ENCODE assay signal across 11 mouse cellular contexts in the genomic region with DNA sequence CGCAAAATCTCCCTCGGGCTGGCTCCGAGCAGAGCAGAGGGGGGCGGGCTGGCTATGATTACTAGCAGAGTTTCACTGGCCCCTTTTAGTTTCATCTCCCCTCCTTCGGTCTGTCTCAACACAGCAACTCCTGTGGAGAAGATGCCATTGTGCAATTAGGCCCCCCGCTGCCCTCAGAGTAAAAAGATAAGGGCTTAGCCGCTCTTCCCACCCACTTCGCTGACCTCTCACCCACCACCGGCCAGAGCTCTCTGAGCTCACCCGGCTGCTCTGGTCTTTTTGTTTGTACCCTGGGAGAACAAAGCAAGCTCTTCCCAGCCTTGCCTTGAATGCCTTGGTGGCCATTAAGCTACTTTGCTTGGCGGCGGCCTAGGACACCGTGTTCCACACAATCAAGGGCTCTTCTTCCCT. TPM values are rescaled to one million over a fixed set of nuclear protein-coding genes. Genes with fewer than 3 reads are reported as not detected.
DNase-seq lines count a peak whose midpoint lies in the region; ATAC-seq and TF ChIP-seq lines count a peak whose summit lies in the region.
"Had no signal": no experiment of that assay in that cellular context is flagged by ENCODE, and none has a peak within 500 bp of the region (broad histone marks: within the 10 kb centered on the region; RNA-seq: fewer than 3 reads in every experiment).

No protein-coding gene starts in this region.

- intact Hi-C loops in heart, postnatal 10 days (cut with DNase I), result no loop called here

- TF ChIP-seq EP300 in liver, postnatal 0 days (IDR thresholded peaks at IDR 0.05; ENCODE audit: low read depth), result no peak

- H3K27ac ChIP-seq in heart, embryonic 13.5 days (replicated peaks), result no peak overlapping the region; the same call in 1 of the 2 replicates
- no peak overlapping the region for H3K27ac ChIP-seq in forebrain, embryonic 14.5 days (ENCODE audit: low read depth, low read length)
- H3K27ac ChIP-seq in liver, postnatal 0 days (ENCODE audit: low read depth), result peak overlapping the region; percentile 66

- WGBS in heart, embryonic 13.5 days, result 12% methylated on average over 13 of the region's 13 CpGs
- 33% methylated on average over 13 of the region's 13 CpGs for WGBS in forebrain, embryonic 14.5 days
- WGBS in liver, postnatal 0 days (ENCODE audit: insufficient replicate concordance), result 46% methylated on average over 13 of the region's 13 CpGs

- no peak overlapping the region for H3K4me3 ChIP-seq in heart, embryonic 13.5 days
- H3K4me3 ChIP-seq in forebrain, embryonic 14.5 days (ENCODE audit: low read depth, low read length), result no peak overlapping the region
- H3K4me3 ChIP-seq in liver, postnatal 0 days (ENCODE audit: low read depth, low read length), result no peak overlapping the region
- H3K4me3 ChIP-seq: myocyte had no signal

- H3K27me3 ChIP-seq in heart, embryonic 13.5 days (replicated peaks), result no peaks in the 10 kb centered on the region
- H3K27me3 ChIP-seq in forebrain, embryonic 14.5 days (replicated peaks; ENCODE audit: control insufficient read depth, insufficient read depth, low read length), result no peaks in the 10 kb centered on the region
- no peaks in the 10 kb centered on the region for H3K27me3 ChIP-seq in liver, postnatal 0 days (ENCODE audit: insufficient read depth, low read length)

- peak overlapping the region; percentile 37; the same call in 1 of the 2 replicates for H3K9ac ChIP-seq in heart, embryonic 13.5 days
- H3K9ac ChIP-seq in forebrain, embryonic 14.5 days (ENCODE audit: low read length), result no peak overlapping the region
- H3K9ac ChIP-seq in liver, postnatal 0 days (replicated peaks), result no peak overlapping the region

- ATAC-seq in heart, embryonic 13.5 days (ENCODE audit: extremely low read depth, insufficient number of reproducible peaks, low FRiP score, low TSS enrichment), result no peak
- ATAC-seq in forebrain, embryonic 14.5 days, result peak; percentile 29; the same call in 1 of the 2 replicates
- peak; percentile 50; the same call in 1 of the 2 replicates for ATAC-seq in liver, postnatal 0 days
- ATAC-seq in frontal cortex, adult (ENCODE audit: low TSS enrichment), result no peak

- TF ChIP-seq CTCF in liver, postnatal 0 days (IDR thresholded peaks at IDR 0.05; ENCODE audit: low read depth), result no peak

- DNase-seq in heart, postnatal 10 days, result no peak
- DNase-seq in Muller cell, postnatal 12 days (ENCODE audit: inconsistent ontology term), result peak; percentile 64
- DNase-seq in forebrain, embryonic 14.5 days (ENCODE audit: low spot score), result peak; percentile 20
- peak; percentile 22 for DNase-seq in liver, postnatal 0 days
- DNase-seq in gastrocnemius, adult 8-10 months (ENCODE audit: low spot score in 2 of 2), result no peak
- no peak for DNase-seq in MN1 (ENCODE audit: low spot score)
- DNase-seq: kidney, postnatal 36 days had no signal

- peak overlapping the region; percentile 48 for H3K4me2 ChIP-seq in heart, embryonic 13.5 days
- H3K4me2 ChIP-seq in forebrain, embryonic 14.5 days (ENCODE audit: low read length), result no peak overlapping the region; the same call in 1 of the 2 replicates
- H3K4me2 ChIP-seq in liver, postnatal 0 days (ENCODE audit: low read depth, low read length), result 0 out of 2 replicates have a peak overlapping the region, but pooled peaks have one; percentile 13

- no peaks in the 10 kb centered on the region for H3K9me3 ChIP-seq in heart, embryonic 13.5 days
- no peaks in the 10 kb centered on the region for H3K9me3 ChIP-seq in forebrain, embryonic 14.5 days (replicated peaks; ENCODE audit: control insufficient read depth, low read length)
- no peaks in the 10 kb centered on the region for H3K9me3 ChIP-seq in liver, postnatal 0 days (ENCODE audit: low read length)
- H3K9me3 ChIP-seq: G1E had no signal

- no peaks in the 10 kb centered on the region for H3K36me3 ChIP-seq in heart, embryonic 13.5 days
- H3K36me3 ChIP-seq in forebrain, embryonic 14.5 days (ENCODE audit: control insufficient read depth, insufficient read depth, low read length), result no peaks in the 10 kb centered on the region
- H3K36me3 ChIP-seq in liver, postnatal 0 days (replicated peaks; ENCODE audit: insufficient read depth, low read length), result no peaks in the 10 kb centered on the region
- H3K36me3 ChIP-seq: G1E had no signal

- peaks cover 7% of the 10 kb centered on the region; the same call in 1 of the 2 replicates for H3K4me1 ChIP-seq in heart, embryonic 13.5 days
- H3K4me1 ChIP-seq in forebrain, embryonic 14.5 days (ENCODE audit: control insufficient read depth, insufficient read depth, low read length), result no peaks in the 10 kb centered on the region
- no peaks in the 10 kb centered on the region for H3K4me1 ChIP-seq in liver, postnatal 0 days (ENCODE audit: insufficient read depth)

RNA-seq across cellular contexts. Expression of gene Rbbp7, which starts 32.8 kb away (rescaled TPM):
- polyA plus RNA-seq in heart, embryonic 13.5 days (2015; fragmentation: Nextera tagmentation; extraction: Ambion mirVana), result 383 and 413 TPM in 2 replicates
- total RNA-seq in heart, postnatal 10 days (2021), result 100 to 1,000 TPM; 208 to 210 TPM
- polyA plus RNA-seq in forebrain, embryonic 14.5 days (2014; fragmentation: Nextera tagmentation; extraction: Ambion mirVana), result 232 and 256 TPM in 2 replicates
- polyA plus RNA-seq in liver, postnatal 0 days (2015; fragmentation: Nextera tagmentation; extraction: Ambion mirVana), result 194 and 217 TPM in 2 replicates
- total RNA-seq in gastrocnemius, adult 8-10 months (2022), result 10 to 100 TPM; 83.0 to 90.3 (median 86.6) TPM

Comparison
In these comparisons a context has a peak if more than half of its experiments do, and no peak if none do; other contexts are left out.
1. ATAC-seq: peak in forebrain, embryonic 14.5 days (single experiment) and liver, postnatal 0 days (single experiment); none in heart, embryonic 13.5 days (single experiment) and frontal cortex, adult (single experiment).
2. DNase-seq: peak in Muller cell, postnatal 12 days (single experiment), forebrain, embryonic 14.5 days (single experiment) and liver, postnatal 0 days (single experiment); none in heart, postnatal 10 days (0 of 2), gastrocnemius, adult 8-10 months (0 of 2) and MN1 (single experiment).